Mouse (Mus musculus) stomach, embryonic 15.5 days (tissue): ENCODE results near the gene Spop. TPM values are rescaled to one million over a fixed set of nuclear protein-coding genes. Genes with fewer than 3 reads are reported as not detected.

ENCODE experiments used
- ATAC-seq: fragments of 200-750 bp; cut with Nextera tagmentation; 2 replicates; pipeline ENCODE4 v1.8.0; 2017; ENCODE audit warnings: low read depth, moderate number of reproducible peaks, moderate TSS enrichment; ENCODE audit not compliant: insufficient read depth, low FRiP score
- H3K27ac ChIP-seq: fragments of 300-500 bp; sonication (generic); 2 replicates; pipeline ENCODE4 v1.5.1; 2015; ENCODE audit warnings: mild to moderate bottlenecking, inconsistent platforms
- H3K27me3 ChIP-seq: fragments of 300-500 bp; sonication (generic); replicated peaks from 2 replicates; pipeline ENCODE4 v1.6.1; 2015; ENCODE audit warnings: inconsistent platforms
- H3K36me3 ChIP-seq: fragments of 300-500 bp; sonication (generic); 2 replicates; pipeline ENCODE4 v1.6.1; 2015; ENCODE audit warnings: inconsistent platforms
- H3K4me1 ChIP-seq: fragments of 300-500 bp; sonication (generic); 2 replicates; pipeline ENCODE4 v1.6.1; 2015; ENCODE audit warnings: inconsistent platforms
- H3K4me2 ChIP-seq: fragments of 300-500 bp; sonication (generic); 2 replicates; pipeline ENCODE4 v1.6.1; 2015; ENCODE audit warnings: mild to moderate bottlenecking, inconsistent platforms
- H3K4me3 ChIP-seq: fragments of 300-500 bp; sonication (generic); replicated peaks from 2 replicates; pipeline ENCODE4 v1.5.1; 2015; ENCODE audit warnings: inconsistent platforms
- H3K9ac ChIP-seq: fragments of 300-500 bp; sonication (generic); 2 replicates; pipeline ENCODE4 v1.6.1; 2015; ENCODE audit warnings: inconsistent platforms
- H3K9me3 ChIP-seq: fragments of 300-500 bp; sonication (generic); 2 replicates; pipeline ENCODE4 v1.6.1; 2016; ENCODE audit warnings: inconsistent platforms
- WGBS: fragments of 180-500 bp; shearing (Covaris S2); methylation state at CpG from one replicate; pipeline ENCODE4 v1.1.7; 2015; 5-methylcytosine and 5-hydroxymethylcytosine counted together
- polyA plus RNA-seq: library from polyadenylated mRNA; unstranded; fragments of >200 nt; fragmentation: Nextera tagmentation; extraction: Ambion mirVana; gene quantifications from 2 replicates; pipeline ENCODE4 v1.2.1, GENCODE M21; 2015

The Spop gene
- polyA plus RNA-seq = 142 and 151 TPM in 2 replicates

GRCm38 (mm10) chr11:95413641-95414535 lies at the start of gene Spop:
Spop (plus strand) TSS chr11:95414080.
- 1% methylated on average over 57 of the region's 58 CpGs for WGBS
- Histone ChIP-seq H3K4me1 (peaks cover 12% of the 10 kb centered on the region), H3K27me3 (no peaks in the 10 kb centered on the region), H3K4me2 (peak within 1 kb of the TSS; percentile 74), H3K27ac (peak within 1 kb of the TSS; percentile 97), H3K9ac (peak within 1 kb of the TSS; percentile 27; the same call in 1 of the 2 replicates), H3K4me3 (peak within 1 kb of the TSS; percentile 71), H3K36me3 (no peaks in the 10 kb centered on the region), H3K9me3 (no peaks in the 10 kb centered on the region)
- ATAC-seq = peak; percentile 83

GRCm38 (mm10) chr11:95364388-95364787 lies 49.5 kb upstream of the Spop start:
- Histone ChIP-seq H3K9me3 (no peaks in the 10 kb centered on the region), H3K27me3 (no peaks in the 10 kb centered on the region), H3K27ac (no peak overlapping the region), H3K36me3 (no peaks in the 10 kb centered on the region), H3K4me1 (peaks cover 44% of the 10 kb centered on the region), H3K9ac (no peak overlapping the region), H3K4me3 (no peak overlapping the region), H3K4me2 (no peak overlapping the region)
- 71% methylated on average over 5 of the region's 5 CpGs for WGBS
- ATAC-seq = no peak

GRCm38 (mm10) chr11:95365596-95365995 lies 48.3 kb upstream of the Spop start:
- Histone ChIP-seq H3K27ac (peak overlapping the region; percentile 73), H3K9ac (no peak overlapping the region), H3K27me3 (no peaks in the 10 kb centered on the region), H3K4me1 (peaks cover 56% of the 10 kb centered on the region), H3K4me3 (no peak overlapping the region), H3K36me3 (no peaks in the 10 kb centered on the region), H3K4me2 (no peak overlapping the region), H3K9me3 (no peaks in the 10 kb centered on the region)
- WGBS = 50% methylated on average over 10 of the region's 10 CpGs
- ATAC-seq = peak; percentile 36; the same call in 1 of the 2 replicates

GRCm38 (mm10) chr11:95366280-95366897 lies 47.5 kb upstream of the Spop start:
- H3K9ac ChIP-seq = no peak overlapping the region; the same call in 1 of the 2 replicates
- peaks cover 58% of the 10 kb centered on the region for H3K4me1 ChIP-seq
- peak overlapping the region; percentile 73 for H3K27ac ChIP-seq
- H3K9me3 ChIP-seq = no peaks in the 10 kb centered on the region
- WGBS = 62% methylated on average over 6 of the region's 6 CpGs
- no peak overlapping the region for H3K4me3 ChIP-seq
- no peak for ATAC-seq
- H3K4me2 ChIP-seq = no peak overlapping the region
- no peaks in the 10 kb centered on the region for H3K36me3 ChIP-seq
- H3K27me3 ChIP-seq = no peaks in the 10 kb centered on the region

GRCm38 (mm10) chr11:95367011-95367735 lies 46.7 kb upstream of the Spop start:
- 83% methylated on average over 8 of the region's 8 CpGs for WGBS
- no peak for ATAC-seq

GRCm38 (mm10) chr11:95368231-95368823 lies 45.6 kb upstream of the Spop start:
- no peak for ATAC-seq
- Histone ChIP-seq H3K36me3 (peaks cover 6% of the 10 kb centered on the region), H3K4me3 (no peak overlapping the region), H3K27me3 (no peaks in the 10 kb centered on the region), H3K9me3 (no peaks in the 10 kb centered on the region), H3K9ac (no peak overlapping the region), H3K4me1 (peaks cover 58% of the 10 kb centered on the region), H3K27ac (no peak overlapping the region), H3K4me2 (no peak overlapping the region)
- WGBS = 89% methylated on average over 8 of the region's 8 CpGs

More at GRCm38 (mm10) chr11:95367011-95367735, 46.7 kb upstream of the Spop start:
- H3K27ac ChIP-seq = peak overlapping the region; percentile 73
- H3K4me1 ChIP-seq = peaks cover 58% of the 10 kb centered on the region
- no peak overlapping the region; the same call in 1 of the 2 replicates for H3K9ac ChIP-seq
- H3K27me3 ChIP-seq = no peaks in the 10 kb centered on the region
- H3K36me3 ChIP-seq = peaks cover 3% of the 10 kb centered on the region; the same call in 1 of the 2 replicates
- no peak overlapping the region for H3K4me3 ChIP-seq
- no peak overlapping the region for H3K4me2 ChIP-seq
- H3K9me3 ChIP-seq = no peaks in the 10 kb centered on the region

GRCm38 (mm10) chr11:95368871-95369270 lies 45.0 kb upstream of the Spop start:
- 94% methylated on average over 4 of the region's 4 CpGs for WGBS
- no peak for ATAC-seq
- no peak overlapping the region for H3K4me2 ChIP-seq
- H3K9ac ChIP-seq = no peak overlapping the region
- no peak overlapping the region; the same call in 1 of the 2 replicates for H3K27ac ChIP-seq
- peaks cover 7% of the 10 kb centered on the region for H3K36me3 ChIP-seq
- no peaks in the 10 kb centered on the region for H3K27me3 ChIP-seq
- no peaks in the 10 kb centered on the region for H3K9me3 ChIP-seq
- H3K4me1 ChIP-seq = peaks cover 57% of the 10 kb centered on the region
- H3K4me3 ChIP-seq = no peak overlapping the region

- no peaks in the 10 kb centered on the region for H3K9me3 ChIP-seq
- H3K4me2 ChIP-seq = no peak overlapping the region
- no peak overlapping the region for H3K9ac ChIP-seq
- WGBS = 49% methylated on average over 15 of the region's 15 CpGs
- no peak overlapping the region for H3K4me3 ChIP-seq
- ATAC-seq = peak; percentile 73
- H3K4me1 ChIP-seq = peaks cover 45% of the 10 kb centered on the region
- H3K36me3 ChIP-seq = peaks cover 16% of the 10 kb centered on the region
- H3K27me3 ChIP-seq = no peaks in the 10 kb centered on the region
- peak overlapping the region; percentile 85 for H3K27ac ChIP-seq
Measured at GRCm38 (mm10) chr11:95369964-95370890, 43.7 kb upstream of the Spop start.

- H3K27me3 ChIP-seq = no peaks in the 10 kb centered on the region
- 83% methylated on average over 7 of the region's 7 CpGs for WGBS
- peaks cover 36% of the 10 kb centered on the region for H3K4me1 ChIP-seq
- H3K4me3 ChIP-seq = no peak overlapping the region
- no peak overlapping the region for H3K27ac ChIP-seq
- H3K9ac ChIP-seq = no peak overlapping the region
- peaks cover 25% of the 10 kb centered on the region for H3K36me3 ChIP-seq
- H3K9me3 ChIP-seq = no peaks in the 10 kb centered on the region
- no peak for ATAC-seq
- H3K4me2 ChIP-seq = no peak overlapping the region
Measured at GRCm38 (mm10) chr11:95371182-95371581, 42.7 kb upstream of the Spop start.

GRCm38 (mm10) chr11:95378926-95379325 lies 35.0 kb upstream of the Spop start:
- H3K9ac ChIP-seq = no peak overlapping the region
- H3K4me3 ChIP-seq = no peak overlapping the region
- H3K9me3 ChIP-seq = no peaks in the 10 kb centered on the region
- ATAC-seq = no peak
- H3K4me2 ChIP-seq = no peak overlapping the region
- no peak overlapping the region for H3K27ac ChIP-seq
- WGBS = 54% methylated on average over 9 of the region's 9 CpGs
- H3K36me3 ChIP-seq = peaks cover 36% of the 10 kb centered on the region
- no peaks in the 10 kb centered on the region for H3K27me3 ChIP-seq
- H3K4me1 ChIP-seq = no peaks in the 10 kb centered on the region
